Mouse (Mus musculus): ENCODE data around the gene Eif4g3.

DNA sequence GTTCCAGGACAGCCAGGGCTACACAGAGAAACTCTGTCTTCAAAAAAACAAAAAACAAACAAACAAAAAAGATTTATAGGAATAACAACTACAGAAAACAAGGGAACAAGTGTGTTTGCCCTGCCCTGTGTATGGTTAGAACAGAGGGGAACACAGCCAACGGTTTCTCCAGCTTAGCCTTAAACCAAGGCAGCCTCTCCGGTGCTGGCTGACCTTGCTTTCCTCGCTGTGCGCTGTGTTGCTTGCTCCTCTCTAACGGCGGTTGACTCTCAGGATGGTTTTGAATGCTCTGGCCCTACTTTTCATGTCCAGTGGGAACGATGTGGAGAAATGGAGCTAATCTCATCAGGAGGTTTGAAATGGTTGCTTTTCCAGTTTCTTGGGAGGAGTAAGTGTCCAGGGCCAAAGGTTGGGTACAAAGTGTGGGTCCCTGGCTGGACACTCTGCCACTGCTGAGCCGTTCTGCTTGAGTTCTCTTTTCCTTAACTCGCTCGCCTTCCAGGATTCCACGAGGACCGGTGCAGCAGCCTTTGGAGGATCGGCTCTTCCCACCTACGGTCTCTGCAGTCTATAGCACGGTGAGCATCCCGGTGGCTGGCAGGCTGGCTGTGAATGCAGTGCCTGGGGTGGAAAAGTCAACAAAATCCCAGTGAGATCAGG lies 52.1 kb downstream of the Eif4g3 start:
- no peak for TF ChIP-seq EP300 (IDR thresholded peaks at IDR 0.05; ENCODE audit: insufficient read depth, low read depth, low read length)
- no peak for TF ChIP-seq CTCF (IDR thresholded peaks at IDR 0.05)
